ENCODE assay signal across 19 mouse cellular contexts in the genomic region with DNA sequence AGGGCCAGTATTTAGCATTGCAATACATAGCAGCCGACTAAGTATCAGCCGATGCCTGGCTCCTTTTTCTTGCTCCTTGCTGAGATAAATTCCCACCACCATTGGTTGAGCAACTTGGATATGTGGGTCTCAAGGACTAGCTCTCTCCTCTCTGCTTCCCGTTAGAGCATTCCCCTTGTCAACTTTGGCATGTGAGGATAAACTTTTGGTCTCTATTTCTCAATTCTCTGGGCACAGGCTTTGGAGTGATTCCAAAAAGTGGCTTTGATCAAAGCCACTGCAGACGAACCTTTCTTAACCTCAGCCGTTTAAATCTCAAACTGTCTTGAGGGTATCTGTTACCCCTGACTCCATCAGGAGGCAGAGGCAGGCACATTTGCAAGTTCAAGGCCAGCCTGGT. TPM values are rescaled to one million over a fixed set of nuclear protein-coding genes. Genes with fewer than 3 reads are reported as not detected.
DNase-seq lines count a peak whose midpoint lies in the region; ATAC-seq lines count a peak whose summit lies in the region.
"Had no signal": no experiment of that assay in that cellular context is flagged by ENCODE, and none has a peak within 500 bp of the region (broad histone marks: within the 10 kb centered on the region; RNA-seq: fewer than 3 reads in every experiment).

No protein-coding gene starts in this region.

- H3K4me2 ChIP-seq in intestine, embryonic 14.5 days (ENCODE audit: low read length) = no peak overlapping the region
- H3K4me2 ChIP-seq in intestine, embryonic 16.5 days (ENCODE audit: low read depth, low read length) = no peak overlapping the region
- H3K4me2 ChIP-seq in midbrain, embryonic 11.5 days = no peak overlapping the region
- H3K4me2 ChIP-seq: forebrain, embryonic 13.5 days; hindbrain, embryonic 14.5 days had no signal

- H3K27me3 ChIP-seq in intestine, embryonic 14.5 days (replicated peaks; ENCODE audit: control insufficient read depth, insufficient read depth, low read length) = no peaks in the 10 kb centered on the region
- H3K27me3 ChIP-seq in intestine, embryonic 16.5 days (replicated peaks; ENCODE audit: control insufficient read depth, insufficient read depth, low read length) = no peaks in the 10 kb centered on the region
- H3K27me3 ChIP-seq in midbrain, embryonic 11.5 days (ENCODE audit: control insufficient read depth, insufficient read depth, low read length) = no peaks in the 10 kb centered on the region
- no peaks in the 10 kb centered on the region for H3K27me3 ChIP-seq in midbrain, embryonic 10.5 days (ENCODE audit: low read depth, poor library complexity, severe bottlenecking)
- H3K27me3 ChIP-seq: forebrain, embryonic 13.5 days had no signal

- H3K4me1 ChIP-seq in intestine, embryonic 14.5 days (replicated peaks; ENCODE audit: control insufficient read depth, insufficient read depth, low read length) = peaks cover 7% of the 10 kb centered on the region; the same call in 1 of the 2 replicates
- peaks cover 6% of the 10 kb centered on the region; the same call in 1 of the 2 replicates for H3K4me1 ChIP-seq in intestine, embryonic 16.5 days (ENCODE audit: control insufficient read depth, insufficient read depth, low read length)
- H3K4me1 ChIP-seq in midbrain, embryonic 11.5 days (ENCODE audit: control insufficient read depth, insufficient read depth, low read length) = no peaks in the 10 kb centered on the region
- no peaks in the 10 kb centered on the region for H3K4me1 ChIP-seq in midbrain, embryonic 10.5 days
- H3K4me1 ChIP-seq: embryonic facial prominence, embryonic 10.5 days; forebrain, embryonic 13.5 days; heart, embryonic 10.5 days had no signal

- no peaks in the 10 kb centered on the region for H3K36me3 ChIP-seq in intestine, embryonic 14.5 days (ENCODE audit: control insufficient read depth, insufficient read depth, low read length)
- no peaks in the 10 kb centered on the region for H3K36me3 ChIP-seq in intestine, embryonic 16.5 days (ENCODE audit: control insufficient read depth, insufficient read depth, low read length)
- H3K36me3 ChIP-seq in midbrain, embryonic 11.5 days (ENCODE audit: control insufficient read depth, insufficient read depth, low read length) = no peaks in the 10 kb centered on the region
- no peaks in the 10 kb centered on the region for H3K36me3 ChIP-seq in midbrain, embryonic 10.5 days
- H3K36me3 ChIP-seq: embryonic facial prominence, embryonic 10.5 days; heart, embryonic 10.5 days had no signal

- H3K27ac ChIP-seq in intestine, embryonic 14.5 days (ENCODE audit: low read depth) = no peak overlapping the region
- H3K27ac ChIP-seq in intestine, embryonic 16.5 days (ENCODE audit: low read length) = no peak overlapping the region
- no peak overlapping the region for H3K27ac ChIP-seq in midbrain, embryonic 11.5 days (ENCODE audit: low read depth, low read length)
- no peak overlapping the region for H3K27ac ChIP-seq in midbrain, embryonic 10.5 days (replicated peaks)
- H3K27ac ChIP-seq: embryonic facial prominence, embryonic 10.5 days; forebrain, embryonic 13.5 days; heart, embryonic 10.5 days; hindbrain, embryonic 14.5 days had no signal

- ATAC-seq in intestine, embryonic 14.5 days (replicated peaks; ENCODE audit: low FRiP score, low TSS enrichment, low read depth) = no peak
- no peak for ATAC-seq in intestine, embryonic 16.5 days
- ATAC-seq in midbrain, embryonic 11.5 days (ENCODE audit: low FRiP score) = no peak
- ATAC-seq in megakaryocyte, adult 5-6 weeks (ENCODE audit: poor library complexity, severe bottlenecking) = no peak
- ATAC-seq: forebrain, embryonic 13.5 days; forebrain, postnatal 0 days; intestine, postnatal 0 days had no signal

- 46% methylated on average over 5 of the region's 5 CpGs for WGBS in intestine, embryonic 14.5 days
- 71% methylated on average over 5 of the region's 5 CpGs for WGBS in intestine, embryonic 16.5 days
- WGBS in midbrain, embryonic 11.5 days = 85% methylated on average over 5 of the region's 5 CpGs
- WGBS in midbrain, embryonic 10.5 days = 87% methylated on average over 5 of the region's 5 CpGs

- H3K4me3 ChIP-seq in intestine, embryonic 14.5 days (ENCODE audit: low read depth, low read length) = no peak overlapping the region
- no peak overlapping the region for H3K4me3 ChIP-seq in intestine, embryonic 16.5 days (ENCODE audit: low read length)
- no peak overlapping the region for H3K4me3 ChIP-seq in midbrain, embryonic 11.5 days (ENCODE audit: low read depth, low read length)
- H3K4me3 ChIP-seq in midbrain, embryonic 10.5 days = no peak overlapping the region
- H3K4me3 ChIP-seq: embryonic facial prominence, embryonic 10.5 days; forebrain, embryonic 13.5 days; heart, embryonic 10.5 days had no signal

- peak; percentile 49 for DNase-seq in adrenal gland, adult 2 months
- no peak for DNase-seq in adrenal gland, adult 8-10 months
- DNase-seq in intestine, embryonic 14.5 days (ENCODE audit: low spot score) = peak; percentile 42
- peak; percentile 71 for DNase-seq in midbrain, embryonic 11.5 days (ENCODE audit: low spot score, missing footprints)
- no peak for DNase-seq in midbrain, embryonic 10.5 days (ENCODE audit: low spot score)
- peak; percentile 7 for DNase-seq in skeletal muscle tissue, adult 2 months (ENCODE audit: low read depth, low spot score)
- DNase-seq: cerebellum, adult 2 months; cerebellum, postnatal 10 days; forebrain, postnatal 0 days; gastrocnemius, postnatal 25 days; heart, adult 18-20 months; heart, postnatal 10 days had no signal

- no peaks in the 10 kb centered on the region for H3K9me3 ChIP-seq in intestine, embryonic 14.5 days (ENCODE audit: control insufficient read depth, low read length)
- no peaks in the 10 kb centered on the region for H3K9me3 ChIP-seq in intestine, embryonic 16.5 days (ENCODE audit: control insufficient read depth, low read length)
- H3K9me3 ChIP-seq in midbrain, embryonic 11.5 days (ENCODE audit: control insufficient read depth, low read length) = no peaks in the 10 kb centered on the region
- no peaks in the 10 kb centered on the region for H3K9me3 ChIP-seq in midbrain, embryonic 10.5 days (replicated peaks)
- H3K9me3 ChIP-seq: embryonic facial prominence, embryonic 10.5 days; forebrain, embryonic 13.5 days; heart, embryonic 10.5 days had no signal

- H3K9ac ChIP-seq in intestine, embryonic 14.5 days (ENCODE audit: low read length) = no peak overlapping the region
- H3K9ac ChIP-seq in intestine, embryonic 16.5 days (ENCODE audit: low read depth, low read length) = no peak overlapping the region
- H3K9ac ChIP-seq in midbrain, embryonic 11.5 days (ENCODE audit: low read length) = no peak overlapping the region
- H3K9ac ChIP-seq: forebrain, embryonic 13.5 days; forebrain, postnatal 0 days; hindbrain, embryonic 14.5 days had no signal

RNA-seq across cellular contexts. Expression of a gene that starts 29.6 kb away (rescaled TPM):
- total RNA-seq in adrenal gland, adult 2 months (2021) = 100 to 1,000 TPM; 232 to 265 TPM
- polyA plus RNA-seq in adrenal gland, adult 2 months (2012; rRNA removed) = 39.0 and 48.1 TPM in 2 replicates
- 100 to 1,000 TPM; 249 to 301 (median 265) TPM for total RNA-seq in adrenal gland, adult 8-10 months (2022)
- 65.8 and 83.3 TPM in 2 replicates for polyA plus RNA-seq in intestine, embryonic 14.5 days (2014; fragmentation: Nextera tagmentation; extraction: Ambion mirVana)
- polyA plus RNA-seq in intestine, embryonic 16.5 days (2015; fragmentation: Nextera tagmentation; extraction: Ambion mirVana) = 20.0 and 21.2 TPM in 2 replicates
- polyA plus RNA-seq in midbrain, embryonic 11.5 days (2014; fragmentation: Nextera tagmentation; extraction: Ambion mirVana) = 70.6 and 77.5 TPM in 2 replicates
- 41.7 and 48.2 TPM in 2 replicates for polyA plus RNA-seq in midbrain, embryonic 10.5 days (2016; fragmentation: Nextera tagmentation; extraction: Ambion mirVana)
- total RNA-seq in megakaryocyte, adult 5-6 weeks (2015) = 63.4 and 66.1 TPM in 2 replicates
- total RNA-seq in megakaryocyte, adult 5-6 weeks (2017) = 100 and 106 TPM in 2 replicates

Comparison
In these comparisons a context has a peak if more than half of its experiments do, and no peak if none do; other contexts are left out.
1. DNase-seq: peak in adrenal gland, adult 2 months (single experiment), intestine, embryonic 14.5 days (single experiment), midbrain, embryonic 11.5 days (single experiment) and skeletal muscle tissue, adult 2 months (single experiment); none in adrenal gland, adult 8-10 months (single experiment) and midbrain, embryonic 10.5 days (single experiment).